Mouse (Mus musculus): ENCODE measurements around the gene Hdlbp.
A peak's percentile ranks its signal among the peaks of the same experiment; 100 is the strongest.

The Hdlbp gene

DNA sequence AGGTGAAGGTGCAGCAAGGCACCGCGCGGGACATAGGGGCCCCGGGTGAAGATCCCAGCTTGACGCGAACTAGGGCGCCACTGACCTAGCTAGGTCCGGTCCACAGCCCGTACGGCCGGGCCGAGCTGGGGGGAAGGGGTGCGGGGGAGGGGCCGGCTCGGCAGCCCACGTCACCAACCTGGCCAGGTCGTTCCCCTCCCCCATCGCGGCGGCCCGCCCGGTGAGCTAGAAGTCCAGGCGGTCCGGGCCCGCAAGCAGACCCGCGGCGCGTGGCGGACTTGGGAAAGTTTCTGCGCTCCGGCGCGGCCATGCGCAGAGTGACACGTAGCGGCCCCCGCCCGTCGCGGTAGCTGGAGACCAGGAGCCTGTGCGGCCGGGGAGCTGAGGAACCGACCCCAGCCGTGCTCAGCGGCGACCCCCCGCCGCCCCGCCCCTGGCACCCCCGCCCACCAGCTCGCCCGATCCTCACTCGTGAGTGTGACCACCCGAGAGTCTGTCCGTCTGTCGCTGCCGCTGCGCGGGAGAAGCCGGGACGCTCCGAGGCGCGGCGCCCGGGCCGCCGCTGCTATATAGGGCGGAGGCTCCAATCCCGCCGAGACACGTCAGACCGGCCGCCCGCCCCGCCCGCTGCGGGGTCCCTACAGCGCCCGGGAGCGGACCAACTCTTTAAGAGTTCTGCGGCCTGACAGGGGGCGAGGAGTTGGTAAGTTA, 33.3 kb downstream of the Hdlbp start:
- DNase-seq = peak; percentile 82 to 84

DNA sequence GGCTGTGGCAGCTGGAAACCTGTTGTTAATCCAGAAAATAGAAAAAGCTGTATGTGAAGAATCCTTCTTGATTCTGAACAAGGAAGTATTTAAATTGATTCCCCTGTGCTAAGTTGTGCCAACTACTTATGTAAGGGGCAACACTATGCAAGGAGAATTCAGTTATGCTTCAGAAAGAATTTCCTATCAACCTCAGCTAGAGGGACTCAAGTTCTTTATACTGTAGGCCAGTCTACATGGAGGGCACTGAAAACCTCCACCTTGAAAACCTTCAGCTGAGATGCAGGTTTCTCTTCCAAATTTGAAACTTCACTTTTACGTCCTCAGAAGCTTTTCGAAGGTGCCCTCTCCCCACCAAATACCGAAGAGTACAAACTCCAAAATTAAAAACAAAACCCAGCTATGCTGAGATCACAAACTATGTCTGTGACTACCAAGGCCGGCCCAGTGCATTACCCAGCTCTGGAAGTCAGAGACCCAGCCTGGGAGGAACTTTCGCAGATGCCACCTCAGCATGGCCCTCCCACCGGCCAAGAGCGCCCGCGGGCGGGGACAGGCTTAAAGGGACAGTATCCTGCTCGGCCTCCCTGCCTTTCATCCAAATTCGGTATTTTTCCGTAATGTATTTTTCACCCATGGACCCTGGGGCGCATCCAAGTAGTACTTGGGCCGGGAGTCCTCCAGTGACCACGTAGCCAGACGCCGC, 34.1 kb downstream of the Hdlbp start:
- peak; percentile 86 to 89 for DNase-seq

DNA sequence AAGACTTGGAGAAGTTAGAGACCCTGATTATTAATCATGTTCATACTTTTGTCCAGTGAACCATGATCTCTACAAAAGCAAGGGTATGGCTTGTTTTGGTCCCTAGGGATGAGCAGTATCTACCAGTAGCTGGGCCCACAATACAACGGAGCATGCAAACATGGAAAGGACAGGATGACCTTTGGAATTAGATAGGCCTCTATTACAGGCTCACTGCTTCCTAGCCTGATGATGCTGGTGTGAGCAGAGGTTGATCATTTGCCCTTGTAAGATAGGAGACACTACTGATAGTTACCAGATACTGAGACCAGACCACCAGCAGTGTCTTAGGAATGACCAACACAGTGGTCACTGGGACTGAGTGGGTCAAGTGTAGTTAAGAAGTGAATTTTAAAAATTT, 39.3 kb downstream of the Hdlbp start:
- DNase-seq = no peak

DNA sequence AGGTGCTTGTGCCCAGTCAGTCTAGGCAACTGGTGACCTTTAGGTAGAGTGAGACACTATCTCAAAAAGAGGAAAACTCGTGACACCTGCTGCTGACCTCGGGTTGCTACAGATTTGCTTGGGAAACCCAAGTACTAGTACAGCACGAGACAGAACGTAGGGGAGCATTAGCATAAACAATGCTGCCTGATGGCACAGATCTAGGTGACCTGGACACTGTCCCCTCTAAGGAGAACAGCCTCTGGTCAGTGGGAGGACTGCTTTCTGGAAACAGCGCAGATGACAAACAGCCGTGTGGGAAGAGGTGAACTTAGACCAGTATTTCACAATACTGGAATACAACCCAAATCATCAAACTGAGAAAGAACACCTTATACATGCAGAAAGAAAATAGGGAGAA, 46.5 kb downstream of the Hdlbp start:
- no peak for DNase-seq

DNA sequence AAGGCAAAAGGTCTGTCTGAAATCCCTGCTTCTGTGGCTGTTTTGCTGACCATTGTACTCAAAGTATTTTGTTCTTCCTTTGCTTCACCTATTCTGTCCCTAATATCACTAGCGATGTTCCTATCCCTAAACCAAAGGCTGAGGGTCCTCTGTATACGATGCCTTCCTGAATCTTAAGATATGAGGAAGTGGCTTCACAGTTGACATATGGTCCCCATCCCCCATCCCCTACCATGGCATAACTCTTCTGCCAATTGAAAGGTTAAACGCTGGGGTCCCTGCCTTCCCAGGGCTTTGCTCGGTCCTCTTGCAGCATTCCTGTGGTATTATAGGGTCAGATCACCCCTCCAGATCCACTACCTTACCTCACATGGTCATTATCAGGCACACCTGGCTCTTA, 75.2 kb downstream of the Hdlbp start:
- DNase-seq = no peak

DNA sequence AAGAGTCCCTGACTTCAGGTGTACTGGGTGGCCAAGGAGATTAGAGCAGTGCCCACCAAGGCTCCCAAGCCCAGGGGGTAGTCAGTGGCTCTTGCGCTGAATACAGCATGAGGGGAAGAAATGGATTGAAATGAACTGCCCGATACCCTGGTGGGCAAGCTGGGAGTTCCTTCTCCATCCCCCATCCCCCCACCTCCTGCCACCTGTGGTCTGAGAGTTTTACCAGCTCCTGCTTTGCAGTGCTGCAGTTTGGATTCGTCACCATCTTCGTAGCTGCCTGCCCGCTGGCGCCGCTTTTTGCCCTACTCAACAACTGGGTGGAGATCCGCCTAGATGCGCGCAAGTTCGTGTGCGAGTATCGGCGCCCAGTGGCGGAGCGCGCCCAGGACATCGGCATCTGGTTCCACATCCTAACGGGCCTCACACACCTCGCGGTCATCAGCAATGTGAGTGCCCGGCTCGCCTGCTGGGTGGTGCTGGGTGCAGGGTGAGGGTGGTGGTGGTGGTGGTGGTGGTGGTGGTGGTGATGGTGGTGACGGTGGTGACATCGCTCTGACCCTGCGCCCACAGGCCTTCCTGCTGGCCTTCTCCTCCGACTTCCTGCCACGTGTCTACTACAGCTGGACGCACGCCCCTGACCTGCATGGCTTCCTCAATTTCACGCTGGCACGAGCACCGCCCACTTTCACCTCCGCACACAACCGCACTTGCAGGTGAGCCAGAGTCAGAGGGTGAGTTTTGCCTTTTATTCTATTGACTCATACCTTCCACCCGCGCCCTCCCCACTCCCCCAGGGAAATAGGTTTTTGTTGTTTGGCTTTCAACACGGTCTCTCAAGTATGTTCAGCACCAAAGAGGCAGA, 77.2 kb downstream of the Hdlbp start:
- DNase-seq = peak; percentile 59 to 63

DNA sequence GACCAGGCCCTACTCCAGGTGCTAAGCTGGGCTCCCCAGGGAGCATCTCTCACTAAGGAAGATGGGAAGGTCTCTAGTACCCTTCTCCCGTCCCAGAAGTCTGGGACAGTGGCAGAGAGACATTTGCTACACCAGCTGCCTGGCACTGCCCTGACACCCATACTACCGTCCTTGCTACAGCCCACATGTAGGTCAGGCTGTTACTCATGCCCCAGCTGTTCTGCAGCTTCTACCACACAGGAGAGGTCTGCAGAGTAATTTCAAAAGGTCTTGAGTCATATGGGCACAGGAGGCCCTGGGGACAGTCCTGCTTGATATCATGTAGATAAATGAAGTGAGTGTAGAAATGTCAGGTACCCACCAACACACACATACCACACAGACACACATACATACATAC, 89.7 kb downstream of the Hdlbp start:
- no peak for DNase-seq

DNA sequence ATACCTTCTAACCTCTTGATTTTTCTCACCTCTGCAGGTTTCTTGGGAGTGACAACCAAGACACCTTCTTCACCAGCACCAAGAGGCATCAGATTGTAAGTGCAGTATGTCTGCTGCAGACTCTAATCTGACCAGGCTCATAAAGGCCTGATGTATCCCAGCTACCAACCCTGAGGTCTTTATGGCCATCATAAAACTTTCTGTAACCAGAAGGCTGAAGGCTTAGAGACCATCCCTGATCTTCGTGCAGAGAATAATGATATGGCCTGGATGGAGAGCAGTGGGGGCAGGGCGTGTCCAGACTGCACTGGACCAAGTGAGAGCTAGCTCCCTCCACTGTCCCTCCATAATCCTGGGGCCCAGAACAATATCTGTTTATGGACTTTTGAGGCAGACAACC, 91.4 kb downstream of the Hdlbp start:
- no peak for DNase-seq

DNA sequence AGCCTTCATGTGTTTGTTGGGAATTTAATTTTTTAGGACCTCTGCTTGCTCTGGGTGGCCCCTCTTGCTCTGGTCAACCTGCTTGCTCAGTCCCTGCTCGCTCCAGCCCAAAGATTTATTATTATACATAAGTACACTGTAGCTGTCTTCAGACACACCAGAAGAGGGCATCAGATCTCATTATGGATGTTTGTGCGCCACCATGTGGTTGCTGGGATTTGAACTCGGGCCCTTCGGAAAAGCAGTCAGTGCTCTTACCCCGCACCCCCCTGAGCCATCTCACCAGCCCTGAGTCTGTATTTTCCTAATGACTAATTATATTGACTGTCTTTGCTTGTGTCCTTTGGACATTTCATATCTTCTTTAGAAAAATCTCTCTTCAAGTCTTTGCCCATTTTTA, 99.5 kb downstream of the Hdlbp start:
- DNase-seq = no peak

DNA sequence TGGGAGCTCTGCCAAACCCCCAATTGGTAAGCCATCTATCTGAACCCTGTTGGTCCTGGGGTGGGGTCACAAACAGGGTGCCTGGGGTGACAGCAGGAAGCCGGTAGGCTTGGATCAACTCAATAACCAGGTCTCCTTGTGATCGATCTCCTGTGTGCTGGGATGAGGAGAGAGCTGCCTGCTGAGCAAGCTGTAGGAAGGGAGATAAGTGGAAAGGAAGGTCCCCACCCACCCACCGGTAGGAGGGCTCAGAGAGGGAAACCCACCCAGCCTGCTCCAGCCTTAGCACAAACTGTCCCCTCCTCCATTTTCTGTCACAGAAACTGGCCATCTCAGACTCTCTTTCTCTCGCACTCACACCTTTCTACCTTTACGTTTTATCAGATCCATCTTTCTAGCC, 101.3 kb downstream of the Hdlbp start:
- DNase-seq = no peak

DNA sequence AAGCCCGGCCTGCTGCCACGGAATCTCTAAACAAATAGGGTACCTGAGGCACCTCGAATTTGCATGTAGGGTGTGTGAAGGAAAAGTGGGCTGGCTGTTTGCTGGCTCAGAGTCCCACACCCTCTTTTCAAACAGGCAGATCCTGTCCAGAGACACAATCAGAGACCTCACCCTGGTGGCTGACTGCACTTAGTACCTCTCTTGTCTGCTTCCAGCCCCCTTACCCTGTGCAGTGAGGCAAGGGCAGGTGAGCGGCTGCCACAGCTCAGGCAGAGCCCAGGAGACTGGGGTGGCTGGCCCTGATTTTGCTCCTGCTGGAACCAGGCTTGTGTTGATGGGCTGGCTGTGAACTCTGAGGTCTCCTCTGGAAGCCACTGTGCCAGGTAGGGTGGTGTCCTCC, 105.0 kb downstream of the Hdlbp start, which contains the start of gene Ano7:
Gene Ano7 (plus strand): TSS at position 266 of the 400 bp plus-strand sequence.
- DNase-seq = no peak

DNA sequence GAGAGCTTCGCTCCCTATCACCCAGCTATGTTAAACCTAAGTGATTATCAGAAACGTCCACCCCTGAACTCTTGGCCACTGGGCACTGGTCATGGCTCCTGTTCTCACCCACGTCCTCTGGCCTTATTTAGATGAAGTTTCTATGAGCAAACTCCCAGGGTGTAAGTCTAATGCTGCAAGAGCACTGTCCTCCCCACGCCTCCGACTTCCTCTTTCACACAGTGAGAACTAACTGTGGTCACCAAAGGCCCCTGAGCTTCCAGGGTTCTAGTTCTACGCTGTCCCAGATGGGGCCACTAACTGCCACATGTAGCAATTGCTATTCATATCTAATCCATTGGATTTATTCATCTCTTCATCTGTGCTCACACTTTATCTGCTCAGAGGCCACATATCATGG, 113.0 kb downstream of the Hdlbp start:
- no peak for DNase-seq

DNA sequence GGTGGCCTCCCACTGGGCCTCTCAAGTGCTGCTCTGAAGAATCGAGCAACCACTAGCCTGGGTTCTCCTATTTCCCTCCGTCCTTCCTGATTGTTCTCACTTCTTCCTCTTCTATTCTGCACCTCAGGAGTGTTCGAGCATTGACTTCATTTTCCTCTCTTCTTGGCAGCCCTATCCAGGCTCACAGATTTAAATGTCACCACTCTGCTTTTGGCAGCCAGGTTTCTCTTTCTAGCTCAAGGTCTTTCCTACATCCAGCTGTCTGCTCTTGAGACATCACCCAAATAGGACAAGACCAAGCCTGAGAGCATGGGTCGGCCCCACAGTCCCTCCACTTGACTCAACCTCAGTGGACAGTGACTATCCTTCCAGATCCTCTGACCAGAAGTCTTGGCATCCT, 116.0 kb downstream of the Hdlbp start:
- no peak for DNase-seq

Data from lung, adult 18-20 months (tissue).